Mouse (Mus musculus) spleen, adult 2 months (tissue): ENCODE data around the gene Zp1. TPM values are rescaled to one million over a fixed set of nuclear protein-coding genes. Genes with fewer than 3 reads are reported as not detected.

Experiments used
- DNase-seq, 2 experiments: peaks; one replicate each; pipeline versions ENCODE4 v3.0.0 to v3.0.0-alpha.2; 2012 to 2021; ENCODE audit warnings: low spot score in 2 of 2, low read depth in 1 of 2
- H3K27ac ChIP-seq: fragments of 200-500 bp; 2 replicates; pipeline ENCODE4 v1.5.1; 2012; ENCODE audit warnings: low read length, inconsistent platforms; ENCODE audit not compliant: insufficient read depth
- H3K27me3 ChIP-seq: fragments of 200-500 bp; 2 replicates; pipeline ENCODE4 v1.6.1; 2012; ENCODE audit warnings: mild to moderate bottlenecking, moderate library complexity, low read length, inconsistent platforms; ENCODE audit not compliant: control insufficient read depth, insufficient read depth
- H3K36me3 ChIP-seq: fragments of 200-500 bp; 2 replicates; pipeline ENCODE4 v1.6.1; 2012; ENCODE audit warnings: mild to moderate bottlenecking, low read length, inconsistent platforms; ENCODE audit not compliant: control insufficient read depth, insufficient read depth
- H3K4me1 ChIP-seq: fragments of 200-500 bp; 2 replicates; pipeline ENCODE4 v1.6.1; 2011; ENCODE audit warnings: inconsistent platforms; ENCODE audit not compliant: control insufficient read depth, insufficient read depth, insufficient read length
- H3K4me3 ChIP-seq: fragments of 200-500 bp; 2 replicates; pipeline ENCODE4 v1.5.1; 2011; ENCODE audit warnings: mild to moderate bottlenecking, inconsistent platforms; ENCODE audit not compliant: insufficient read depth, insufficient read length; ENCODE audit errors: extremely low read depth
- CTCF ChIP-seq: fragments of 200-500 bp; IDR thresholded peaks from 2 replicates; pipeline ENCODE4 v1.5.1; 2011; ENCODE audit warnings: mild to moderate bottlenecking, inconsistent platforms; ENCODE audit not compliant: insufficient read depth, insufficient read length, insufficient replicate concordance; ENCODE audit errors: extremely low read depth
- POLR2A ChIP-seq: fragments of 200-500 bp; IDR thresholded peaks from 2 replicates; pipeline ENCODE4 v1.6.1; 2011; ENCODE audit warnings: low read depth, low read length, inconsistent platforms
- WGBS: fragments of 180-500 bp; shearing (Covaris S2); methylation state at CpG from one replicate; pipeline ENCODE4 v1.1.7; 2018; 5-methylcytosine and 5-hydroxymethylcytosine counted together
- polyA plus RNA-seq: library from polyadenylated mRNA; depleted of rRNA; stranded (reverse); fragments of >200 nt; gene quantifications from 2 replicates; pipeline ENCODE4 v1.2.3, GENCODE M21; 2012

Zp1 gene
- polyA plus RNA-seq, 1 experiment: 0.04 TPM

DNA sequence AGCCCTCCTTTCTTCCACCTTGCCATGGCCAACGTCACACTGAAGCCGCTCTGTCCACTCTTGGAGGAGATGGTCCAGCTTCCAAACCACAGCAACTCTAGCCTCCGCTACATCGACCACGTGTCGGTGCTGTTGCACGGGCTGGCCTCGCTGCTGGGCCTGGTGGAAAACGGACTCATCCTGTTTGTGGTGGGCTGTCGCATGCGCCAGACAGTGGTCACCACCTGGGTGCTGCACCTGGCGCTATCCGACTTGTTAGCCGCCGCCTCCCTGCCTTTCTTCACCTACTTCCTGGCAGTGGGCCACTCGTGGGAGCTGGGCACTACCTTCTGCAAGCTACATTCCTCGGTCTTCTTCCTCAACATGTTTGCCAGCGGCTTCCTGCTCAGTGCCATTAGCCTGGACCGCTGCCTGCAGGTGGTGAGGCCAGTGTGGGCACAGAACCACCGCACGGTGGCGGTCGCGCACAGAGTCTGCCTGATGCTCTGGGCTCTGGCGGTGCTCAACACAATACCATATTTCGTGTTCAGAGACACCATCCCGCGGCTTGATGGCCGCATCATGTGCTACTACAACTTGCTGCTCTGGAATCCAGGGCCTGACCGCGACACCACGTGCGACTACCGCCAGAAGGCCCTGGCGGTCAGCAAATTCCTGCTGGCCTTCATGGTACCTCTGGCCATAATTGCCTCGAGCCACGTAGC, 19.8 kb upstream of the Zp1 start:
- no peak overlapping the region for H3K4me3 ChIP-seq
- TF ChIP-seq POLR2A (no peak), CTCF (peak; percentile 76)
- H3K36me3 ChIP-seq: peaks cover 20% of the 10 kb centered on the region

GRCm38 (mm10) chr19:10938771-10939170, 18.3 kb upstream of the Zp1 start:
- Histone ChIP-seq H3K36me3 (peaks cover 15% of the 10 kb centered on the region), H3K27ac (no peak overlapping the region), H3K4me3 (no peak overlapping the region), H3K27me3 (no peaks in the 10 kb centered on the region), H3K4me1 (peaks cover 4% of the 10 kb centered on the region)
- no peak for DNase-seq
- TF ChIP-seq CTCF: no peak
- TF ChIP-seq POLR2A: no peak
- 68% methylated on average over 3 of the region's 3 CpGs for WGBS

More for the DNA sequence above, 19.8 kb upstream of the Zp1 start:
- DNase-seq: peak; percentile 28 to 58
- Histone ChIP-seq H3K27ac (no peak overlapping the region), H3K4me1 (peaks cover 4% of the 10 kb centered on the region), H3K27me3 (no peaks in the 10 kb centered on the region)
- WGBS: 37% methylated on average over 37 of the region's 37 CpGs

GRCm38 (mm10) chr19:10937110-10937563, 16.7 kb upstream of the Zp1 start, which contains the start of gene Ptgdr2:
Ptgdr2 (plus strand) TSS chr19:10937160.
- no peaks in the 10 kb centered on the region for H3K27me3 ChIP-seq

DNA sequence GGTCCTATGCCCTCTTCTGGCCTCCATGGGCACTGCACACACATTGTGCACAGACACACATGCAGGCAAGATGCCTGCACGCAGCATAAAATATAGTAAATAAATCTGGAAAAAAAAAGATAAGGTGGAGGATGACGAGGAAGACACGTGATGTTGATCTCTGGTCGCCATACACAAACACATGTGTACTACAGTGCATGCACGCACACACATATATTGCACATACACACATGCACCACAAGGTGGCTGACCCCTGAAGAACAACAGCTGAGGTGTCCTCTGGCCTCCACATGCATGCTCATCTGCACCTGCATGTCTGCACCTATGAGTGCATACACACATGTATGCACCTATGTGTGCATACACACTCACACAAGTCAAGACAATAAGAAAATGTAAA, 15.6 kb upstream of the Zp1 start:
- H3K27ac ChIP-seq: no peak overlapping the region
- H3K36me3 ChIP-seq: no peaks in the 10 kb centered on the region
- TF ChIP-seq CTCF: no peak
- TF ChIP-seq POLR2A: no peak
- no peaks in the 10 kb centered on the region for H3K27me3 ChIP-seq
- peaks cover 4% of the 10 kb centered on the region for H3K4me1 ChIP-seq
- DNase-seq: no peak
- WGBS: 92% methylated on average over 5 of the region's 5 CpGs
- no peak overlapping the region for H3K4me3 ChIP-seq

More at GRCm38 (mm10) chr19:10937110-10937563, 16.7 kb upstream of the Zp1 start, which contains the start of gene Ptgdr2:
- 36% methylated on average over 5 of the region's 5 CpGs for WGBS
- DNase-seq: no peak
- Histone ChIP-seq H3K27ac (no peak within 1 kb of the TSS), H3K4me3 (no peak within 1 kb of the TSS), H3K4me1 (peaks cover 4% of the 10 kb centered on the region), H3K36me3 (peaks cover 4% of the 10 kb centered on the region; the same call in 1 of the 2 replicates)
- no peak for TF ChIP-seq POLR2A
- no peak for TF ChIP-seq CTCF

DNA sequence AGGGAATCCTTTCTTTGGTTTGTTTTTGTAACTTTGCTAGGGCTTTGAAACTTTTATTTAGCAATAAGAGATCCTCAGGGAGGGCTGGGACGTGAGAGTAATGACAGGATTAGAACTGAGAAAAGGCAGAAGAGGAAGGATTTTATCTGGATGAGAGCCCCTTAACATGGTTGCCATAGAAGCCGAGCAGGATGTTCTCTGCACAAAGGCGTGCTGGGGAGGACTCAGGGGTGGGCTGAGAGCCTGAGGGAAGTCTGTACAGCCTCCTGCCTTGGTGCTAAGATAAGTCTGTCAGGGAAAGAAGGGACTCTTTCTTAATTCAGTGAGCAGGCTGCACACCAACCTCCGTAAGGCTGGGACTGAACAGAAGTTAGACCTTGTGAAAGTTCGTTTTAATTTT, 14.6 kb upstream of the Zp1 start:
- H3K4me3 ChIP-seq: no peak overlapping the region
- TF ChIP-seq CTCF (no peak), POLR2A (no peak)
- WGBS: 45% methylated on average over 5 of the region's 5 CpGs
- no peak for DNase-seq
- no peaks in the 10 kb centered on the region for H3K27me3 ChIP-seq
- no peak overlapping the region for H3K27ac ChIP-seq
- no peaks in the 10 kb centered on the region for H3K4me1 ChIP-seq
- H3K36me3 ChIP-seq: no peaks in the 10 kb centered on the region

GRCm38 (mm10) chr19:10930641-10931040, 10.2 kb upstream of the Zp1 start:
- 51% methylated on average over 2 of the region's 2 CpGs for WGBS
- DNase-seq: no peak
- Histone ChIP-seq H3K27ac (no peak overlapping the region), H3K4me1 (no peaks in the 10 kb centered on the region), H3K4me3 (no peak overlapping the region), H3K27me3 (no peaks in the 10 kb centered on the region), H3K36me3 (no peaks in the 10 kb centered on the region)
- no peak for TF ChIP-seq POLR2A
- TF ChIP-seq CTCF: no peak

GRCm38 (mm10) chr19:10926666-10927065, 6.2 kb upstream of the Zp1 start:
- TF ChIP-seq CTCF: no peak
- TF ChIP-seq POLR2A: no peak
- Histone ChIP-seq H3K27ac (no peak overlapping the region), H3K36me3 (no peaks in the 10 kb centered on the region), H3K27me3 (no peaks in the 10 kb centered on the region), H3K4me1 (no peaks in the 10 kb centered on the region), H3K4me3 (no peak overlapping the region)
- no peak for DNase-seq
- WGBS: 83% methylated on average over 4 of the region's 4 CpGs
